Mouse (Mus musculus) cerebellum, adult 2 months (tissue): Measurements from ENCODE around the gene Msx2.

Experiments used
- CTCF ChIP-seq: fragments of 200-500 bp; IDR thresholded peaks from 2 replicates; pipeline ENCODE4 v1.5.1; 2011; ENCODE audit warnings: low read depth, mild to moderate bottlenecking, control low read depth, low read length, moderate library complexity, borderline replicate concordance; ENCODE audit not compliant: insufficient read depth
- POLR2A ChIP-seq: fragments of 200-500 bp; IDR thresholded peaks from 2 replicates; pipeline ENCODE4 v1.6.1; 2011; ENCODE audit warnings: low read length, control low read depth, borderline replicate concordance; ENCODE audit not compliant: insufficient read depth

DNA sequence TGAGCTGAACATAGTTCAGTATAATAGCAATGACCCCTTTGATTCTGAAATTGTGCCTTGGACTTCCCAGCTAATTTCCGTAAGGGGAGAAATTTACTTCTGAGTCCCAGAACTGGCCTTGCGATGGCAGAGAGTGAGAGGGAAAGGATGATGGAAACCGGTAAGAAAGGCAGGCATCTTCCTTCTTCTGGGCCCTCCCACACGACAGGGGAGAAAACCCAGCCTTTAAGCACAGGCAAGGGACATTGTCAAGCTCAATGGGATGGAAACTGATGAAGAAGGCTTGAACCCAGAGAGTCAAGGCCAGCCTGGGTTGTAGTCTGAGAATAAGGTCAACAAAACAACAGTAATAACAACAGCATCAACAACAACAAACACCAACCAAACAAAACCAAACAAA is 14.1 kb downstream of the Msx2 start:
- no peak for TF ChIP-seq CTCF
- TF ChIP-seq POLR2A: no peak
